Mouse (Mus musculus): ENCODE data around the gene Pou3f3. TPM values are rescaled to one million over a fixed set of nuclear protein-coding genes. Genes with fewer than 3 reads are reported as not detected.

Pou3f3 gene
- polyA plus RNA-seq, 1 experiment = 0.18 TPM

GRCm38 (mm10) chr1:42749536-42750292 is 54.1 kb downstream of the Pou3f3 start:
- TF ChIP-seq CTCF (IDR thresholded peaks at IDR 0.05; ENCODE audit: low read depth, low read length) (no peak), POLR2A (IDR thresholded peaks at IDR 0.05; ENCODE audit: insufficient read depth, low read length) (no peak), EP300 (IDR thresholded peaks at IDR 0.05; ENCODE audit: insufficient read depth, low read depth, low read length) (no peak)
- H3K4me1 ChIP-seq (ENCODE audit: control insufficient read depth, insufficient read depth, low read length) = no peaks in the 10 kb centered on the region
- H3K27me3 ChIP-seq (ENCODE audit: control insufficient read depth, insufficient read depth, low read length, poor library complexity, severe bottlenecking) = no peaks in the 10 kb centered on the region
- H3K9me3 ChIP-seq (replicated peaks; ENCODE audit: control insufficient read depth, insufficient read depth, low read length, poor library complexity, severe bottlenecking) = no peaks in the 10 kb centered on the region
- no peak overlapping the region for H3K9ac ChIP-seq (ENCODE audit: low read depth, poor library complexity, severe bottlenecking)
- no peaks in the 10 kb centered on the region for H3K36me3 ChIP-seq (ENCODE audit: control insufficient read depth, insufficient read depth, low read length, poor library complexity, severe bottlenecking)
- no peak overlapping the region for H3K27ac ChIP-seq (ENCODE audit: insufficient read depth, low read length)
- no peak overlapping the region for H3K4me3 ChIP-seq (ENCODE audit: low read depth, low read length)

Other genes starting within 250 kb of the Pou3f3 start
- 65.8 and 66.3 TPM in 2 replicates for gene Mrps9, start 155.5 kb downstream of the Pou3f3 start, polyA plus RNA-seq (2011; ENCODE audit: insufficient read depth, insufficient read length, low read depth, missing spikeins)

Measured in ES-Bruce4 (cell line).